Mouse (Mus musculus) myocyte (in vitro differentiated cells): Measurements from ENCODE around the gene Pthlh. TPM values are rescaled to one million over a fixed set of nuclear protein-coding genes. Genes with fewer than 3 reads are reported as not detected.

Experiments
- H3K27me3 ChIP-seq: one replicate; pipeline ENCODE4 v1.6.1; 2011; ENCODE audit not compliant: control insufficient read depth, insufficient read depth, insufficient read length
- H3K36me3 ChIP-seq: one replicate; pipeline ENCODE4 v1.6.1; 2011; ENCODE audit not compliant: control insufficient read depth, insufficient read depth
- H3K4me2 ChIP-seq: one replicate; pipeline ENCODE4 v1.6.1; 2011; ENCODE audit warnings: low read depth, control low read depth
- H3K4me3 ChIP-seq: one replicate; pipeline ENCODE4 v1.5.1; 2011; ENCODE audit warnings: mild to moderate bottlenecking, control low read depth, moderate library complexity
- H3K79me2 ChIP-seq: one replicate; pipeline ENCODE4 v1.6.1; 2011; ENCODE audit not compliant: control insufficient read depth, insufficient read depth
- H3ac ChIP-seq: one replicate; pipeline ENCODE4 v1.6.1; 2011; ENCODE audit not compliant: control insufficient read depth, insufficient read length
- CEBPB ChIP-seq: IDR thresholded peaks from 2 replicates; pipeline ENCODE4 v1.6.1; 2011; ENCODE audit warnings: mild to moderate bottlenecking, moderate library complexity; ENCODE audit not compliant: poor library complexity, insufficient read depth, severe bottlenecking
- E2F4 ChIP-seq: IDR thresholded peaks from one replicate; pipeline ENCODE4 v1.6.1; 2011; ENCODE audit warnings: mild to moderate bottlenecking, control low read depth, moderate library complexity; ENCODE audit not compliant: insufficient read depth
- MAX ChIP-seq: IDR thresholded peaks from one replicate; pipeline ENCODE4 v1.6.1; 2011; ENCODE audit warnings: low read depth, mild to moderate bottlenecking, control low read depth
- MYOD1 ChIP-seq, 3 experiments: IDR thresholded peaks; one replicate each; pipeline ENCODE4 v1.6.1; 2011; ENCODE audit warnings: control low read depth in 2 of 3, low read depth in 2 of 3, mild to moderate bottlenecking in 2 of 3, moderate library complexity in 1 of 3; ENCODE audit not compliant: insufficient read length in 2 of 3, control insufficient read depth in 1 of 3
- MYOG ChIP-seq, 3 experiments: IDR thresholded peaks; one replicate each; pipeline ENCODE4 v1.6.1; 2011; ENCODE audit warnings: control low read depth in 2 of 3, low read depth in 2 of 3, mild to moderate bottlenecking in 2 of 3; ENCODE audit not compliant: insufficient read length in 2 of 3, control insufficient read depth in 1 of 3, insufficient read depth in 1 of 3
- POLR2A ChIP-seq: IDR thresholded peaks from one replicate; pipeline ENCODE4 v1.6.1; 2011; ENCODE audit warnings: low read depth, mild to moderate bottlenecking, control low read depth, moderate library complexity; ENCODE audit not compliant: insufficient read length
- POLR2AphosphoS2 ChIP-seq: IDR thresholded peaks from one replicate; pipeline ENCODE4 v1.6.1; 2011; ENCODE audit warnings: low read depth, control low read depth; ENCODE audit not compliant: insufficient read length
- REST ChIP-seq: IDR thresholded peaks from one replicate; pipeline ENCODE4 v1.6.1; 2011; ENCODE audit warnings: mild to moderate bottlenecking, control low read depth, moderate library complexity; ENCODE audit not compliant: insufficient read depth, insufficient read length
- SRF ChIP-seq: IDR thresholded peaks from one replicate; pipeline ENCODE4 v1.6.1; 2011; ENCODE audit warnings: low read depth; ENCODE audit not compliant: control insufficient read depth, insufficient read length
- TCF12 ChIP-seq: IDR thresholded peaks from one replicate; pipeline ENCODE4 v1.6.1; 2011; ENCODE audit warnings: mild to moderate bottlenecking, control low read depth; ENCODE audit not compliant: poor library complexity, insufficient read depth, severe bottlenecking
- TCF3 ChIP-seq: IDR thresholded peaks from one replicate; pipeline ENCODE4 v1.6.1; 2011; ENCODE audit warnings: low read depth, control low read depth; ENCODE audit not compliant: insufficient read length
- USF1 ChIP-seq: IDR thresholded peaks from one replicate; pipeline ENCODE4 v1.6.1; 2011; ENCODE audit warnings: low read depth, mild to moderate bottlenecking, control low read depth, moderate library complexity
- polyA plus RNA-seq: library from polyadenylated mRNA; unstranded; fragments of >200 nt; fragmentation: generic; extraction: Trizol; gene quantifications from one replicate; pipeline ENCODE4 v1.2.1, GENCODE M21; 2012; ENCODE audit warnings: missing spikeins

Gene Pthlh
- polyA plus RNA-seq, 1 experiment, result 0.18 TPM

- H3K36me3 ChIP-seq, result no peaks in the 10 kb centered on the region
- no peak overlapping the region for H3ac ChIP-seq
- no peaks in the 10 kb centered on the region for H3K79me2 ChIP-seq
- no peak for TF ChIP-seq MAX
- TF ChIP-seq TCF3, result no peak
- no peak for TF ChIP-seq MYOG (IDR thresholded peaks at IDR 0.05; ENCODE audit: control insufficient read depth in 1 of 3, insufficient read depth in 1 of 3, insufficient read length in 2 of 3, low read depth in 2 of 3)
- TF ChIP-seq E2F4, result no peak
- no peak for TF ChIP-seq MYOD1 (IDR thresholded peaks at IDR 0.05; ENCODE audit: control insufficient read depth in 1 of 3, insufficient read length in 2 of 3, low read depth in 2 of 3)
- no peak for TF ChIP-seq USF1
- no peak for TF ChIP-seq CEBPB
- no peak for TF ChIP-seq TCF12
- TF ChIP-seq POLR2AphosphoS2, result no peak
- no peak for TF ChIP-seq POLR2A
- TF ChIP-seq REST, result no peak
- no peak for TF ChIP-seq SRF
- no peak overlapping the region for H3K4me3 ChIP-seq
- no peaks in the 10 kb centered on the region for H3K27me3 ChIP-seq
- no peak overlapping the region for H3K4me2 ChIP-seq
These were observed 22.4 kb downstream of the Pthlh start for GRCm38 (mm10) chr6:147241541-147241940.

- H3K79me2 ChIP-seq, result no peaks in the 10 kb centered on the region
- H3K27me3 ChIP-seq, result no peaks in the 10 kb centered on the region
- H3K4me3 ChIP-seq, result no peak overlapping the region
- H3ac ChIP-seq, result no peak overlapping the region
- TF ChIP-seq E2F4 (no peak), POLR2AphosphoS2 (no peak), CEBPB (no peak)
- H3K4me2 ChIP-seq, result no peak overlapping the region
- no peaks in the 10 kb centered on the region for H3K36me3 ChIP-seq
These were observed 23.7 kb downstream of the Pthlh start for GRCm38 (mm10) chr6:147240203-147240804.

DNA sequence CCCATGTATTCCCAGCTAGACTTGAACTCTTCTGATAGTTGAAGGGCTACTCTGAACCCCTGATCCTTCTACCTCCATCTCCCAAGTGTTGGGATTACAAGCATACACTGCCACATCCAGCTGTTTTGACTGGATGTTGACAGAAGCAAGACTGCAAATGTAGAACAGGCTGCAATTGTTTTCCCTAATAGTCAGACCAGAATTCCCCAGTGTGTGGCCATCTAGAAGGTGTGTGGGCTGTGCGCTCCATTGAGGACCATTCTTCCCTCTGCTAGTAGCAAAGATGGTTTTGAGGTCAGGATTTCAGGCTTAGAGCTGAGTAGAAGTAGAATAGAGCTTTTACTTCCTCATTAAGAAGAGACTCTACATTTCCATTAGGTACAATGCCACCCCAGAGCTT lies 37.3 kb downstream of the Pthlh start:
- H3K27me3 ChIP-seq, result no peaks in the 10 kb centered on the region
- TF ChIP-seq MAX (no peak), SRF (no peak), REST (no peak), CEBPB (no peak), POLR2A (no peak), E2F4 (no peak), MYOD1 (IDR thresholded peaks at IDR 0.05; ENCODE audit: control insufficient read depth in 1 of 3, insufficient read length in 2 of 3, low read depth in 2 of 3) (no peak), USF1 (no peak), TCF12 (no peak), TCF3 (no peak), MYOG (IDR thresholded peaks at IDR 0.05; ENCODE audit: control insufficient read depth in 1 of 3, insufficient read depth in 1 of 3, insufficient read length in 2 of 3, low read depth in 2 of 3) (no peak), POLR2AphosphoS2 (no peak)
- H3ac ChIP-seq, result no peak overlapping the region
- no peak overlapping the region for H3K4me3 ChIP-seq
- no peak overlapping the region for H3K4me2 ChIP-seq
- no peaks in the 10 kb centered on the region for H3K36me3 ChIP-seq
- H3K79me2 ChIP-seq, result no peaks in the 10 kb centered on the region

DNA sequence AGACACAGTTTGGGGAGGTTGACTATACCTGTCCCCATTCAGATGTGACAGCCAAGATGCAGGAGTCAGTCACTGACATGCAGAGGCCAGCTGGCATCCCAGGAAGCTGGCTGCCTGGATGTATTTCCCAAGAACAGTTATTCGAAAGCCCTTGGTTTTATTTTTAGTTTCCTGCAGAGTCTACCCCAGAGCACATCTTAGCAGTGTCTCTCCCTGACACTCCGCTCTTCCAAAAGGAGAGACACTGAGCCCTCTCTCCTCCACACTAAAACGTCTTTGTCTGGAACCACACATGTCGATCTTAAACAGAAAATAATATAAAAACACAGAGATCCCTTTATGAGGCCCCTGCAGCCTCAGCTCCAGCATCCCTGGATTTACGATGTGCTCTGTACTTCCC lies 44.9 kb downstream of the Pthlh start:
- Histone ChIP-seq H3ac (no peak overlapping the region), H3K4me2 (no peak overlapping the region), H3K79me2 (no peaks in the 10 kb centered on the region), H3K4me3 (no peak overlapping the region), H3K27me3 (peaks cover 6% of the 10 kb centered on the region), H3K36me3 (no peaks in the 10 kb centered on the region)
- TF ChIP-seq POLR2AphosphoS2 (no peak), REST (no peak), SRF (no peak), MYOG (IDR thresholded peaks at IDR 0.05; ENCODE audit: control insufficient read depth in 1 of 3, insufficient read depth in 1 of 3, insufficient read length in 2 of 3, low read depth in 2 of 3) (no peak), MYOD1 (IDR thresholded peaks at IDR 0.05; ENCODE audit: control insufficient read depth in 1 of 3, insufficient read length in 2 of 3, low read depth in 2 of 3) (no peak), CEBPB (no peak), TCF3 (no peak), E2F4 (no peak), MAX (no peak), USF1 (no peak), POLR2A (no peak), TCF12 (no peak)

GRCm38 (mm10) chr6:147216156-147216555 lies 47.8 kb downstream of the Pthlh start:
- Histone ChIP-seq H3K4me2 (no peak overlapping the region), H3K27me3 (peaks cover 6% of the 10 kb centered on the region), H3ac (no peak overlapping the region), H3K4me3 (no peak overlapping the region), H3K36me3 (no peaks in the 10 kb centered on the region), H3K79me2 (no peaks in the 10 kb centered on the region)
- no peak for TF ChIP-seq E2F4
